Mouse (Mus musculus): ENCODE results near the gene Ddb2. TPM values are rescaled to one million over a fixed set of nuclear protein-coding genes. Genes with fewer than 3 reads are reported as not detected.
"Not testable (repeated sequence)": the region's sequence is repeated elsewhere in the genome, so short reads cannot be mapped to it uniquely, and the experiment has no call there.

Ddb2 gene
- polyA plus RNA-seq, 1 experiment = 13.7 TPM

DNA sequence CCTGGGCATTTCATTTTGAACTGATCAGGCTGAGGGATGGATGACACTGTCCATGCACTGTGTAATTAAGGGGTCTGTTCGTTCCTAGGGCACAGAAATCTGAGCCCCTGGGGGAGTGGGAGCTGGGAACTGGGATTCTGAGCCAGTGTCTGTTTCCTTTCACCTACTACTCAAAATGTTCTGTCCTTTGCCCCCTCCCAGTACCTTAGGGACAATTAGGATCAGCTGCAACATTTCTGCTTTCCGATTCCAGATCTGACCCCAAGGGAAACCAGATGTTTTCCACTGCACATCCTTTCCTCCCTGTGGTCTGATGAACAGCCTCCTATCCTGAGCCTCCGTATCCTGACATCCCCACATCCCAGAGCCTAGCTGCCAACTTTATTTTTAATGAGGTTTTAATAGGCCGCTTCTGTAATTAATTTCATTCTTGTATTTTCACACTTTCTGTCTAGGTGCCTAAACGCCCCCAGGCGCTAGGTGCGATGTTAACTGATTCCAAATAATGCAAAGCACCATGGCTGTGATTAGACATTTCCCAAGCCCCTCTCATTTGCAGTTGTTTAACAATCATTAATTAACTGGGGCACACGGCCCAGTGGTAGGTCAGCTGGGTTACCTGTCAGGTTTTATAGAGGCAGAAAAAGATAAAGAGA is 18.1 kb upstream of the Ddb2 start:
- H3K36me3 ChIP-seq (ENCODE audit: control insufficient read depth, insufficient read depth, low read length) = no peaks in the 10 kb centered on the region
- TF ChIP-seq POLR2A (IDR thresholded peaks at IDR 0.05; ENCODE audit: control insufficient read depth, low read depth, low read length) = no peak
- TF ChIP-seq CTCF (IDR thresholded peaks at IDR 0.05; ENCODE audit: control insufficient read depth, insufficient read depth, insufficient replicate concordance, low read depth, low read length) = no peak
- H3K4me1 ChIP-seq (ENCODE audit: control insufficient read depth, insufficient read depth, low read length) = peaks cover 8% of the 10 kb centered on the region
- no peak overlapping the region for H3K27ac ChIP-seq (ENCODE audit: control insufficient read depth, insufficient read depth, low read depth, low read length)
- no peaks in the 10 kb centered on the region for H3K27me3 ChIP-seq (ENCODE audit: control insufficient read depth, insufficient read depth, low read length)
- H3K4me3 ChIP-seq (ENCODE audit: control insufficient read depth, low read depth, low read length) = no peak overlapping the region

DNA sequence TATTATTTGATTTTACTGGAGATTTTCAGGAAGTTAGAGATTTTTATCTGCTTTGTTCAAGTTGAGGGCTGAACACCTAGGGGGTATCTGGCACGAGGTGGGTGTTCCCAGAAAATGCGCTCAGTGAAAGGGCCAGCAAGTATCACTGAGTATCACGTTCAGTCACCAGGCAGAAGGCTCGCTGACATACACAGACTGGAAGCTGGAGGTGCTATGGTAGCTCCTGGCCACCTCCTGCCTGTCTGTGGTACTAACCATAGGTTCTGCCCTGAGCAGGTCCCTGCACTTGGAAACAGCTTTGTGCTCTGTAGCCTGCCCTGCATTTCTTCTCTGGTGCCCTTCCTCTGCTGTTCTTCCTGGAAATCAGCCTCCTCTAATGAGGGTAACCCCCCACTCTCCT is 15.7 kb upstream of the Ddb2 start:
- no peaks in the 10 kb centered on the region for H3K27me3 ChIP-seq (ENCODE audit: control insufficient read depth, insufficient read depth, low read length)
- H3K36me3 ChIP-seq (ENCODE audit: control insufficient read depth, insufficient read depth, low read length) = no peaks in the 10 kb centered on the region
- TF ChIP-seq POLR2A (IDR thresholded peaks at IDR 0.05; ENCODE audit: control insufficient read depth, low read depth, low read length) (no peak), CTCF (IDR thresholded peaks at IDR 0.05; ENCODE audit: control insufficient read depth, insufficient read depth, insufficient replicate concordance, low read depth, low read length) (no peak)
- peaks cover 5% of the 10 kb centered on the region for H3K4me1 ChIP-seq (ENCODE audit: control insufficient read depth, insufficient read depth, low read length)
- H3K27ac ChIP-seq (ENCODE audit: control insufficient read depth, insufficient read depth, low read depth, low read length) = no peak overlapping the region
- H3K4me3 ChIP-seq (ENCODE audit: control insufficient read depth, low read depth, low read length) = no peak overlapping the region

DNA sequence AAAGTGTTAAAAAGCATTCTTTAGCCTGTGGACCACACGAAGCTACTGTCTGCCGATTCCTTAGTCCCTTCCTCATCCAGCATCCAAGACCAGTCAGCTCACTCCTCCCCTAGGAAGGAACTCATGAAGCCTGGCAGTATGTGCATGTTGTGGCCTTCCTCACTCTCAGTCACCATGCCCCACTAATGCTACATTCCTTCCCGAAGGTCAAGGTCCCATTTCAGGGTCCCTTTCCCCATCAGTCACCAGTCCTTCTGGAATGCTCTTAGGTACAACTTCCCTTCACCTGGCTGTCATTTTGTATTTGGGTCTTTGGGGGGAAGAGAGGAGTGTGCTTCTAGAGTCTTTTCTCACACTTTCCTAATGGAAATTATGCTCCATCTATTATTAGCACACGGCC is 15.2 kb upstream of the Ddb2 start:
- no peak overlapping the region for H3K27ac ChIP-seq (ENCODE audit: control insufficient read depth, insufficient read depth, low read depth, low read length)
- H3K4me3 ChIP-seq (ENCODE audit: control insufficient read depth, low read depth, low read length) = no peak overlapping the region
- TF ChIP-seq CTCF (IDR thresholded peaks at IDR 0.05; ENCODE audit: control insufficient read depth, insufficient read depth, insufficient replicate concordance, low read depth, low read length) (no peak), POLR2A (IDR thresholded peaks at IDR 0.05; ENCODE audit: control insufficient read depth, low read depth, low read length) (no peak)
- H3K36me3 ChIP-seq (ENCODE audit: control insufficient read depth, insufficient read depth, low read length) = no peaks in the 10 kb centered on the region
- no peaks in the 10 kb centered on the region for H3K27me3 ChIP-seq (ENCODE audit: control insufficient read depth, insufficient read depth, low read length)
- peaks cover 3% of the 10 kb centered on the region for H3K4me1 ChIP-seq (ENCODE audit: control insufficient read depth, insufficient read depth, low read length)

DNA sequence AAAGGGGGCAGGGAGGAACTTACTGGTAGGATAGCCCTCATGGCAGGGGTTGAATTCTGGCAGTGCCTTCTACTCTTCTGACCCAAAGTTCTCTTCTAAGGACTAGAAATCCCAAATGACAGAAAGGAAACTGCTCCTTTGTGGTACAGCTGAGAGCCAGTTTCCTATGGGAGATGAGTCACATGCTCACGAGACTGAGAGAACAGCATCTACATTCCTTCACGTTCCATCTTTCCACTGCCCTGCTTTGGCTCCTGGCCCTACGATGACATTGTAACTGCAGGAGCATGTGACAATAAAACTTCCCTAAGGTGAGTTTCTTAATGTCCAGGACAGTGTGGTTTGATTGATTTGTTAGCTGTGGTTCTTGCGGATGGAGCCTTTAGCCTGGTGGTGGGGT is 11.6 kb upstream of the Ddb2 start:
- no peak overlapping the region for H3K4me3 ChIP-seq (ENCODE audit: control insufficient read depth, low read depth, low read length)
- no peaks in the 10 kb centered on the region for H3K4me1 ChIP-seq (ENCODE audit: control insufficient read depth, insufficient read depth, low read length)
- TF ChIP-seq POLR2A (IDR thresholded peaks at IDR 0.05; ENCODE audit: control insufficient read depth, low read depth, low read length) (no peak), CTCF (IDR thresholded peaks at IDR 0.05; ENCODE audit: control insufficient read depth, insufficient read depth, insufficient replicate concordance, low read depth, low read length) (no peak)
- H3K36me3 ChIP-seq (ENCODE audit: control insufficient read depth, insufficient read depth, low read length) = no peaks in the 10 kb centered on the region
- H3K27me3 ChIP-seq (ENCODE audit: control insufficient read depth, insufficient read depth, low read length) = no peaks in the 10 kb centered on the region
- no peak overlapping the region for H3K27ac ChIP-seq (ENCODE audit: control insufficient read depth, insufficient read depth, low read depth, low read length)

- Histone ChIP-seq H3K4me1 (ENCODE audit: control insufficient read depth, insufficient read depth, low read length) (no peaks in the 10 kb centered on the region), H3K4me3 (ENCODE audit: control insufficient read depth, low read depth, low read length) (no peak overlapping the region), H3K27me3 (ENCODE audit: control insufficient read depth, insufficient read depth, low read length) (no peaks in the 10 kb centered on the region), H3K36me3 (ENCODE audit: control insufficient read depth, insufficient read depth, low read length) (no peaks in the 10 kb centered on the region), H3K27ac (ENCODE audit: control insufficient read depth, insufficient read depth, low read depth, low read length) (no peak overlapping the region)
- TF ChIP-seq POLR2A (IDR thresholded peaks at IDR 0.05; ENCODE audit: control insufficient read depth, low read depth, low read length) (no peak), CTCF (IDR thresholded peaks at IDR 0.05; ENCODE audit: control insufficient read depth, insufficient read depth, insufficient replicate concordance, low read depth, low read length) (no peak)
These were observed 7.9 kb upstream of the Ddb2 start for GRCm38 (mm10) chr2:91244557-91245228.

DNA sequence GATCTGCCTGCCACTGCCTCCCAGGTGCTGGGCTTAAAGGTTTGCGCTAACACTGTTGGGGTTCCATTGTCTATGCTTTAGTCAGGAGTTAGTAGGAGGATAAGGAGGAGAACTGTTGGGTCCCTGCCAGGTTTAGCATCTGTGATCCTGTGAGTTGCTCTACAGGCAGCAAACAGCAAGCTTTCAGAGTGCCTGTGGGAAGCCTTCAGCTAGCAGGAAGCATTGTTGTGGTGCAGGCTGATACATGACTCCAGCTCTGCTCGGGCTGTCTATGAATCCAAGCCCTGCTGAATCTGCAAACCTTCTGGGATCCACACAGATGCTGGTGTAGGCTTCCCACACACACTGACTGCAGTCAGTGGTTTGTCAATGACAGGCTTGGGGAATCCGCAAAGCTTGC is 6.6 kb upstream of the Ddb2 start:
- Histone ChIP-seq H3K27me3 (ENCODE audit: control insufficient read depth, insufficient read depth, low read length) (no peaks in the 10 kb centered on the region), H3K27ac (ENCODE audit: control insufficient read depth, insufficient read depth, low read depth, low read length) (no peak overlapping the region), H3K4me1 (ENCODE audit: control insufficient read depth, insufficient read depth, low read length) (no peaks in the 10 kb centered on the region), H3K4me3 (ENCODE audit: control insufficient read depth, low read depth, low read length) (no peak overlapping the region), H3K36me3 (ENCODE audit: control insufficient read depth, insufficient read depth, low read length) (no peaks in the 10 kb centered on the region)
- no peak for TF ChIP-seq CTCF (IDR thresholded peaks at IDR 0.05; ENCODE audit: control insufficient read depth, insufficient read depth, insufficient replicate concordance, low read depth, low read length)
- no peak for TF ChIP-seq POLR2A (IDR thresholded peaks at IDR 0.05; ENCODE audit: control insufficient read depth, low read depth, low read length)

DNA sequence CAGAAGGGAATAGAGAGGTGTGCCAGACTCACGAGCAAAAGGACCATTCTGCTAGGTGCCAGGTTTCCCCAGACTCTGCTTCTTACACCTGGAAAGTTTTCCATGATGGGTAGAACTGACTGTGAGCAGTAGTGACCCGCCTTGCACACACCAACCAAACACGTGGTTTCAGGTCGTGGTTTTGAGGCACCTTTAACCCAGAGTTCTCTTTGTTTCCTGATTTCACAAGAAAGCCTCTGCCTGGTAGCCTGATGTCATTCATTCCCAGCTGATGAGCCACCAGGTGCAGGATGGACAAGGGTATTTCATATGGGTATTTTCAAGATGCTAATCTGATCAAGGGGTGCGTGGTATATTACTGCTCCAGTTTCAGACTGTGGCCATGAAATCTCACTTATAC is 5.8 kb upstream of the Ddb2 start:
- TF ChIP-seq POLR2A (IDR thresholded peaks at IDR 0.05; ENCODE audit: control insufficient read depth, low read depth, low read length) (no peak), CTCF (IDR thresholded peaks at IDR 0.05; ENCODE audit: control insufficient read depth, insufficient read depth, insufficient replicate concordance, low read depth, low read length) (no peak)
- Histone ChIP-seq H3K4me1 (ENCODE audit: control insufficient read depth, insufficient read depth, low read length) (no peaks in the 10 kb centered on the region), H3K27me3 (ENCODE audit: control insufficient read depth, insufficient read depth, low read length) (no peaks in the 10 kb centered on the region), H3K36me3 (ENCODE audit: control insufficient read depth, insufficient read depth, low read length) (no peaks in the 10 kb centered on the region), H3K4me3 (ENCODE audit: control insufficient read depth, low read depth, low read length) (no peak overlapping the region), H3K27ac (ENCODE audit: control insufficient read depth, insufficient read depth, low read depth, low read length) (no peak overlapping the region)

DNA sequence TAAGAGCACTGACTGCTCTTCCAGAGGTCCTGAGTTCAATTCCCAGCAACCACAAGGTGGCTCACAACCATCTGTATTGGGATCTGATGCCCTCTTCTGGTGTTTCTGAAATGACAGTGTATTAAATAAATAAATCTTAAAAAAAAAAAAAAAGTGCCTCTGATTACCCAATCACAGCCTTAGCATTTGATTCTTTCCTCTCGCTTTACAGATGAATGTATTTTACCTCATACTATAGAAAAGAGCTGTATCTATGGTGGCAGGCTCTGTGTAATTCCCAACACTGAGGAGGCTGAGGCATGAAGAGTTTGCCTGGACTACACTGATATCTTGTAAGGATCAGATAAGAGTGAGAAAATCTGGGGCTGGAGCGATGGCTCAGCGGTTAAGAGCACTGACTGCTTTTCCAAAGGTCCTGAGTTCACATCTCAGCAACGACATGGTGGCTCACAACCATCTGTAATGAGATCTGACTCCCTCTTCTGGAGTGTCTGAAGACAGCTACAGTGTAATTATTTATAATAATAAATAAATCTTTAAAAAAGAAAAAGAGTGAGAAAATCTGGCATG is 814 bp upstream of the Ddb2 start:
- not testable (repeated sequence) for H3K27ac ChIP-seq (ENCODE audit: control insufficient read depth, insufficient read depth, low read depth, low read length); H3K27me3 ChIP-seq (ENCODE audit: control insufficient read depth, insufficient read depth, low read length); H3K36me3 ChIP-seq (ENCODE audit: control insufficient read depth, insufficient read depth, low read length); H3K4me1 ChIP-seq (ENCODE audit: control insufficient read depth, insufficient read depth, low read length)
- peak overlapping the region; percentile 89 for H3K4me3 ChIP-seq (ENCODE audit: control insufficient read depth, low read depth, low read length)
